Mouse (Mus musculus) lung, postnatal 0 days (tissue): ENCODE results near the gene Taf13. TPM values are rescaled to one million over a fixed set of nuclear protein-coding genes. Genes with fewer than 3 reads are reported as not detected.

ENCODE experiments used
- ATAC-seq: fragments of 200-750 bp; cut with Nextera tagmentation; 2 replicates; pipeline ENCODE4 v1.8.0; 2017; ENCODE audit warnings: moderate library complexity
- DNase-seq: peaks from one replicate; pipeline ENCODE4 v3.0.0-alpha.2; 2016; ENCODE audit warnings: low spot score
- H3K27ac ChIP-seq: fragments of 300-500 bp; sonication (generic); 2 replicates; pipeline ENCODE4 v1.5.1; 2014; ENCODE audit warnings: antibody characterized with exemption, mild to moderate bottlenecking, low read length, mixed read lengths
- H3K27me3 ChIP-seq: fragments of 300-500 bp; sonication (generic); replicated peaks from 2 replicates; pipeline ENCODE4 v1.6.1; 2014; ENCODE audit warnings: low read length, mixed read lengths; ENCODE audit not compliant: insufficient read depth
- H3K36me3 ChIP-seq: fragments of 300-500 bp; sonication (generic); 2 replicates; pipeline ENCODE4 v1.6.1; 2014; ENCODE audit warnings: low read length, mixed read lengths; ENCODE audit not compliant: insufficient read depth
- H3K4me1 ChIP-seq: fragments of 300-500 bp; sonication (generic); 2 replicates; pipeline ENCODE4 v1.6.1; 2014; ENCODE audit warnings: antibody characterized with exemption, low read depth, low read length, mixed read lengths; ENCODE audit not compliant: insufficient read depth
- H3K4me2 ChIP-seq: fragments of 300-500 bp; sonication (generic); replicated peaks from 2 replicates; pipeline ENCODE4 v1.6.1; 2014; ENCODE audit warnings: low read depth, mild to moderate bottlenecking, low read length, moderate library complexity, mixed read lengths
- H3K4me3 ChIP-seq: fragments of 300-500 bp; sonication (generic); 2 replicates; pipeline ENCODE4 v1.5.1; 2014; ENCODE audit warnings: low read depth, low read length
- H3K9ac ChIP-seq: fragments of 300-500 bp; sonication (generic); replicated peaks from 2 replicates; pipeline ENCODE4 v1.6.1; 2014; ENCODE audit warnings: low read depth, mild to moderate bottlenecking
- H3K9me3 ChIP-seq: fragments of 300-500 bp; sonication (generic); 2 replicates; pipeline ENCODE4 v1.6.1; 2016; ENCODE audit warnings: low read length, mixed read lengths
- CTCF ChIP-seq: IDR thresholded peaks from 2 replicates; pipeline ENCODE4 v1.5.1; 2016; ENCODE audit warnings: antibody characterized with exemption, mild to moderate bottlenecking
- EP300 ChIP-seq: IDR thresholded peaks from 2 replicates; pipeline ENCODE4 v1.6.1; 2016; ENCODE audit warnings: antibody characterized with exemption, mild to moderate bottlenecking, control low read depth
- WGBS: fragments of 180-500 bp; shearing (Covaris S2); extraction: QIAGEN DNeasy Blood & Tissue Kit; methylation state at CpG from one replicate; pipeline ENCODE4 v1.1.7; 2014; 5-methylcytosine and 5-hydroxymethylcytosine counted together
- polyA plus RNA-seq: library from polyadenylated mRNA; unstranded; fragments of >200 nt; fragmentation: Nextera tagmentation; extraction: Ambion mirVana; gene quantifications from 2 replicates; pipeline ENCODE4 v1.2.1, GENCODE M21; 2015

The Taf13 gene
- polyA plus RNA-seq, 1 experiment from 2014 or later = 45.9 TPM

DNA sequence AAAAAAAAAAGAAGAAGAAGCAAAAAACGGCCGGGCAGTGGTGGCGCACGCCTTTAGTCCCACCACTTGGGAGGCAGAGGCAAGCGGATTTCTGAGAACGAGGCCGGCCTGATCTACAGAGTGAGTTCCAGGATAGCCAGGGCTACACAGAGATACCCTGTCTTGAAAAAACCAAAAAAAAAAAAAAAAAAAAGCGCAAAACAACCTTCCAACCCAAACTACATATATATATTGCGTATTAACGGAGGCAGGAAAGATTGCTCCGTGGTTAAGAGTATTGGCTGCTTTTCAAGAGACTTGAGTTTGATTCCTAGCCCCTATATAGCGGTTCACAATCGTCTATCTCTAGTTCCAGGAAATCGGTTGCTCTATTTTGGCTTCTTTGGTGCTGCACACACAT lies 685 bp upstream of the Taf13 start:
- no peaks in the 10 kb centered on the region for H3K9me3 ChIP-seq
- no peak overlapping the region for H3K9ac ChIP-seq
- ATAC-seq = no peak
- H3K27me3 ChIP-seq = no peaks in the 10 kb centered on the region
- TF ChIP-seq EP300 = no peak
- TF ChIP-seq CTCF = no peak
- no peaks in the 10 kb centered on the region for H3K36me3 ChIP-seq
- no peaks in the 10 kb centered on the region for H3K4me1 ChIP-seq
- no peak for DNase-seq
- peak overlapping the region; percentile 71; the same call in 1 of the 2 replicates for H3K4me2 ChIP-seq
- 85% methylated on average over 14 of the region's 14 CpGs for WGBS
- H3K4me3 ChIP-seq = peak overlapping the region; percentile 83; the same call in 1 of the 2 replicates
- H3K27ac ChIP-seq = no peak overlapping the region

DNA sequence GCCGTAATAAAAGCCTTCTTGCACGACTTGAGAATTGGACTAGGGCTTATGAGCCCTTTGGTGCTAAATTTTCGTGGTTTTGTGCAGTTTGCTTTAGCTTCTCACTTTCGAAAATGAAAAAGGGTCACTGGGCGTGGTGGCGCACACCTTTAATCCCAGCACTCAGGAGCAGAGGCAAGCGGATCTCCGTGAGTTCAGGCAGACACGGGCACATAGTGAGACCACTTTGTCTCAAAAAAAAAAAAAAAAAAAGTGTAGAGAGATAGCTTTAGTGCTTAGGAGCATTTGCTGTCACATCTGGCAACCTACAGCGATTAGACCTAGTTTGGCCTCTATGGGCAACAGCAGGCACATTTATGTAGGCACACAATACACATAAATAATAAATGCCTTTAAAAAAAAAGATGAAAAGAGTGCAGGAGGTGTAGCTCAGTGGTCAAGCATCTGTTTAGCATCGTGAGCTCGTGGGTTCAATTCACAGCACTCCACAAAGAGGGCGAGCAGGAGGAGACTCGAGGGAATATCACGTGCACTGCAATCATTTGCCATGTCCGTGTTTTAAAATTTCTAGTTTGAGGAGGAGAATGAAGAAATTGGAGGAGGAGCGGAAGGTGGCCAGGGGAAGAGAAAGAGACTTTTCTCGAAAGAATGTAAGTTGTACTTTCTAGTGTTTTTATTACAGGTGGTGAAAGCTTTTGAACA lies 962 bp downstream of the Taf13 start:
- Histone ChIP-seq H3K9ac (peak overlapping the region; percentile 85), H3K27ac (peak overlapping the region; percentile 81; the same call in 1 of the 2 replicates), H3K27me3 (no peaks in the 10 kb centered on the region), H3K4me3 (peak overlapping the region; percentile 83), H3K4me1 (no peaks in the 10 kb centered on the region), H3K36me3 (no peaks in the 10 kb centered on the region), H3K4me2 (peak overlapping the region; percentile 71), H3K9me3 (no peaks in the 10 kb centered on the region)
- no peak for TF ChIP-seq EP300
- TF ChIP-seq CTCF = no peak
- DNase-seq = no peak
- WGBS = 43% methylated on average over 18 of the region's 18 CpGs
- no peak for ATAC-seq

- TF ChIP-seq EP300 (no peak), CTCF (no peak)
- H3K9me3 ChIP-seq = no peaks in the 10 kb centered on the region
- no peaks in the 10 kb centered on the region for H3K4me1 ChIP-seq
- no peak overlapping the region for H3K4me3 ChIP-seq
- no peak overlapping the region for H3K4me2 ChIP-seq
- 83% methylated on average over 5 of the region's 5 CpGs for WGBS
- ATAC-seq = no peak
- H3K27ac ChIP-seq = no peak overlapping the region
- DNase-seq = no peak
- no peaks in the 10 kb centered on the region for H3K27me3 ChIP-seq
- H3K9ac ChIP-seq = no peak overlapping the region
- no peaks in the 10 kb centered on the region for H3K36me3 ChIP-seq
Measured at GRCm38 (mm10) chr3:108574018-108574417, 2.5 kb downstream of the Taf13 start.

- ATAC-seq (no peak), DNase-seq (no peak)
- TF ChIP-seq CTCF = no peak
- no peak for TF ChIP-seq EP300
- no peak overlapping the region for H3K27ac ChIP-seq
- H3K36me3 ChIP-seq = no peaks in the 10 kb centered on the region
- no peaks in the 10 kb centered on the region for H3K27me3 ChIP-seq
- H3K4me2 ChIP-seq = no peak overlapping the region
- 71% methylated on average over 4 of the region's 4 CpGs for WGBS
- H3K4me3 ChIP-seq = no peak overlapping the region
- no peak overlapping the region for H3K9ac ChIP-seq
- no peaks in the 10 kb centered on the region for H3K4me1 ChIP-seq
- H3K9me3 ChIP-seq = no peaks in the 10 kb centered on the region
Measured at GRCm38 (mm10) chr3:108584580-108584979, 13.1 kb downstream of the Taf13 start.

DNA sequence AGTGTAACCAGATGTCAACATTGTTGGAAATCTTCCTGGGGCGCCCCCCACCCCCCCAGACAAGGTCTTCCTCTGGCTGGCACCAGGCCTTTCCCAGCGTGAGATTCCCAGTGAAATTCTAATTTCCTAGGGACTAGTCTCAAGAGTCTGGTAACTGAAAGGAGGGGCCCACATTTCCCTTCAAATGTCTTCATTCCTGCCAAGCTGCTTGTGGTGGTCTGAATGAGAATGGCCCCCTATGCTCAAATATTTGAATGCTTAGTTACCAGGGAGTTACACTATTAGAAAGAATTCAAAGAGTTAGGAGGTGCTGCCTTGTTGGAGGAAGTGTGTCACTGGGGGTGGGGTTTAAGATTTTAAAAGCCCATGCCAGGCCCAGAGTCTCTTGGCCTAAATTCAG lies 16.9 kb downstream of the Taf13 start:
- Histone ChIP-seq H3K4me2 (no peak overlapping the region), H3K27me3 (no peaks in the 10 kb centered on the region), H3K4me3 (no peak overlapping the region), H3K27ac (no peak overlapping the region), H3K9ac (no peak overlapping the region), H3K36me3 (no peaks in the 10 kb centered on the region), H3K4me1 (no peaks in the 10 kb centered on the region), H3K9me3 (no peaks in the 10 kb centered on the region)
- DNase-seq (no peak), ATAC-seq (no peak)
- no peak for TF ChIP-seq CTCF
- TF ChIP-seq EP300 = no peak
- WGBS = 33% methylated on average over 2 of the region's 2 CpGs

DNA sequence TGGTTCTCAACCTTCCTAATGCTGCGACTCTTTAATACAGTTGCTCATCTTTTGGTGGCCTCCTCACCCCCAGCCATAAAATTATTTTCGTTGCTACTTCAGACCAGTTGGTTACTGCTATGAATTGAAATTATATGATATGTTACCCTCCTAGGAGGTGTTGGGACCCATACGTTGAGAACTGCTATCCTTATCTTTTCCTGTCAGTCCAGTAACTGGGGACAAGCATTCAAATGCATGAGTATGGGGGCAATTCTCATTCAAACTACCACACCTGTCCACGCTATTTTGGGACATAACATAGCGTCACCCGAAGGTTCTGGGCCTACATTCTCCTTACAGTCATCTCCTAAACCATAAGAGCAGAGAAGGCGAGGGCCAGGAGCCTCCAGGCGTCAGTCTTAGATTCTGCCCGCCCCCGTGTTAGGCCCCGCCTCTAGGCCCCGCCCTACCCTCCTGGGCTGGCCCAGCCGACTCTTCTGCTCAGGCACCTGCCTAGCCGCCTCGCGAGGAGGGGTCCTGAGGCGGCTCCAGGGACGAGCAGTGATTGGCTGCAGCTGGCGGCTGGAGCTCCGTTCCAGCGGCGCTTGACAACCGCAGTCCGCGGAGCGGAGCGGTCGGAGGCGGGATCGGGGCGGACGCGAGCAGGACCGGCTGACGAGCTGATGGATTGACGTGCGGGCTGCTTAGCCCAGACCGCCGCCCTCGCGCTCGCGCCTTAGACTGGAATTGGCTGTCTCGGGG lies 19.5 kb downstream of the Taf13 start, which contains the start of gene Wdr47:
TSS of gene Wdr47 (plus strand) at position 494 of the 744 bp plus-strand sequence.
- 5% methylated on average over 39 of the region's 44 CpGs for WGBS
- H3K9ac ChIP-seq = peak within 1 kb of the TSS; percentile 68
- DNase-seq (peak; percentile 98), ATAC-seq (peak; percentile 100)
- H3K9me3 ChIP-seq = no peaks in the 10 kb centered on the region
- peak within 1 kb of the TSS; percentile 97 for H3K4me2 ChIP-seq
- H3K4me1 ChIP-seq = no peaks in the 10 kb centered on the region
- peak within 1 kb of the TSS; percentile 76 for H3K27ac ChIP-seq
- TF ChIP-seq EP300 = no peak
- no peak for TF ChIP-seq CTCF
- H3K36me3 ChIP-seq = no peaks in the 10 kb centered on the region
- no peaks in the 10 kb centered on the region for H3K27me3 ChIP-seq
- peak within 1 kb of the TSS; percentile 92 for H3K4me3 ChIP-seq
